Mouse (Mus musculus) CH12.LX (cell line): ENCODE measurements around the gene Srrm4. TPM values are rescaled to one million over a fixed set of nuclear protein-coding genes. Genes with fewer than 3 reads are reported as not detected.

Source experiments
- DNase-seq: peaks from one replicate; pipeline ENCODE4 v3.0.0-alpha.2; 2013; ENCODE audit errors: extremely low read depth
- H3K27ac ChIP-seq: 2 replicates; pipeline ENCODE4 v1.5.1; 2012; ENCODE audit warnings: low read depth, mild to moderate bottlenecking, control low read depth, moderate library complexity; ENCODE audit not compliant: insufficient read depth
- H3K27me3 ChIP-seq: replicated peaks from 2 replicates; pipeline ENCODE3; 2012; ENCODE audit warnings: inconsistent platforms
- H3K36me3 ChIP-seq, 2 experiments: replicated peaks in 1 of 2; 2 replicates each; pipeline versions ENCODE3 to v1.6.1; 2012; ENCODE audit warnings: inconsistent platforms in 1 of 2, low read length in 1 of 2, mild to moderate bottlenecking in 1 of 2, mixed read lengths in 1 of 2, moderate library complexity in 1 of 2; ENCODE audit not compliant: control insufficient read depth in 1 of 2, insufficient read depth in 1 of 2
- H3K4me1 ChIP-seq, 2 experiments: 2 replicates each; pipeline ENCODE4 v1.6.1; 2012; ENCODE audit warnings: inconsistent platforms in 1 of 2, moderate library complexity in 1 of 2; ENCODE audit not compliant: insufficient read depth in 2 of 2, control insufficient read depth in 1 of 2
- H3K4me2 ChIP-seq: 2 replicates; pipeline ENCODE4 v1.6.1; 2012; ENCODE audit warnings: low read depth, mild to moderate bottlenecking, control low read depth; ENCODE audit not compliant: poor library complexity, insufficient read depth, severe bottlenecking
- H3K4me3 ChIP-seq, 3 experiments: fragments of 150-350 bp in 1 of 3; sonication (generic) in 1 of 3; replicated peaks in 1 of 3; 2 replicates each; pipeline versions ENCODE3 to v1.5.1; 2011 to 2012; ENCODE audit warnings: low read depth in 2 of 3, low read length in 2 of 3, mild to moderate bottlenecking in 2 of 3, moderate library complexity in 2 of 3, control low read depth in 1 of 3, improper control_type of control experiment in 1 of 3, inconsistent platforms in 1 of 3, mixed read lengths in 1 of 3; ENCODE audit not compliant: poor library complexity in 1 of 3
- H3K79me2 ChIP-seq: replicated peaks from 2 replicates; pipeline ENCODE4 v1.6.1; 2012; ENCODE audit warnings: mild to moderate bottlenecking, moderate library complexity; ENCODE audit not compliant: control insufficient read depth, poor library complexity, insufficient read depth, severe bottlenecking; ENCODE audit errors: extremely low read depth
- H3K9ac ChIP-seq: 2 replicates; pipeline ENCODE4 v1.6.1; 2012; ENCODE audit warnings: low read depth, mild to moderate bottlenecking, control low read depth, moderate library complexity; ENCODE audit not compliant: insufficient read depth
- H3K9me3 ChIP-seq: replicated peaks from 2 replicates; pipeline ENCODE3; 2012; ENCODE audit warnings: low read length, inconsistent platforms, mixed read lengths
- BHLHE40 ChIP-seq: IDR thresholded peaks from 2 replicates; pipeline ENCODE4 v1.6.1; 2011; ENCODE audit warnings: mild to moderate bottlenecking, low read depth, low read length, improper control_type of control experiment
- CHD1 ChIP-seq: IDR thresholded peaks from 2 replicates; pipeline ENCODE4 v1.6.1; 2012; ENCODE audit warnings: low read depth, low read length, improper control_type of control experiment, inconsistent platforms
- CHD2 ChIP-seq: IDR thresholded peaks from 2 replicates; pipeline ENCODE4 v1.6.1; 2011; ENCODE audit warnings: low read length, improper control_type of control experiment
- E2F4 ChIP-seq: IDR thresholded peaks from 2 replicates; pipeline ENCODE4 v1.6.1; 2011; ENCODE audit warnings: low read depth, low read length, improper control_type of control experiment; ENCODE audit not compliant: insufficient replicate concordance
- ELF1 ChIP-seq: IDR thresholded peaks from 2 replicates; pipeline ENCODE4 v1.6.1; 2014; ENCODE audit warnings: low read depth, mild to moderate bottlenecking, inconsistent platforms, low read length, improper control_type of control experiment
- GABPA ChIP-seq: IDR thresholded peaks from 2 replicates; pipeline ENCODE4 v1.6.1; 2012; ENCODE audit warnings: low read depth, low read length, improper control_type of control experiment, inconsistent platforms; ENCODE audit not compliant: insufficient replicate concordance
- IRF4 ChIP-seq: IDR thresholded peaks from 2 replicates; pipeline ENCODE4 v1.6.1; 2014; ENCODE audit warnings: low read depth, mild to moderate bottlenecking, inconsistent platforms, low read length, improper control_type of control experiment
- JUN ChIP-seq: IDR thresholded peaks from 2 replicates; pipeline ENCODE4 v1.6.1; 2011; ENCODE audit warnings: low read depth, mild to moderate bottlenecking, low read length, improper control_type of control experiment, moderate library complexity; ENCODE audit not compliant: insufficient read depth
- JUND ChIP-seq: conservative IDR thresholded peaks from 2 replicates; pipeline ENCODE4 v1.6.1; 2011; ENCODE audit warnings: low read depth, low read length, improper control_type of control experiment
- KAT2A ChIP-seq: IDR thresholded peaks from 2 replicates; pipeline ENCODE4 v1.6.1; 2012; ENCODE audit warnings: low read length, improper control_type of control experiment, inconsistent platforms; ENCODE audit not compliant: insufficient replicate concordance
- MAX ChIP-seq: IDR thresholded peaks from 2 replicates; pipeline ENCODE4 v1.6.1; 2011; ENCODE audit warnings: low read length, improper control_type of control experiment
- MEF2A ChIP-seq: IDR thresholded peaks from 2 replicates; pipeline ENCODE4 v1.6.1; 2014; ENCODE audit warnings: low read depth, mild to moderate bottlenecking, inconsistent platforms, low read length, improper control_type of control experiment, borderline replicate concordance
- MXI1 ChIP-seq: IDR thresholded peaks from 2 replicates; pipeline ENCODE4 v1.6.1; 2011; ENCODE audit warnings: mild to moderate bottlenecking, low read depth, low read length, improper control_type of control experiment
- MYC ChIP-seq: IDR thresholded peaks from 2 replicates; pipeline ENCODE4 v1.6.1; 2011; ENCODE audit warnings: low read depth, mild to moderate bottlenecking, improper control_type of control experiment, low read length
- NELFE ChIP-seq: IDR thresholded peaks from 2 replicates; pipeline ENCODE4 v1.6.1; 2011; ENCODE audit warnings: low read depth, low read length, improper control_type of control experiment
- NRF1 ChIP-seq: IDR thresholded peaks from 2 replicates; pipeline ENCODE4 v1.6.1; 2014; ENCODE audit warnings: low read depth, mild to moderate bottlenecking, inconsistent platforms, low read length, improper control_type of control experiment, moderate library complexity
- RCOR1 ChIP-seq: conservative IDR thresholded peaks from 2 replicates; pipeline ENCODE4 v1.6.1; 2012; ENCODE audit warnings: low read depth, mild to moderate bottlenecking, inconsistent platforms, low read length, improper control_type of control experiment
- UBTF ChIP-seq: IDR thresholded peaks from 2 replicates; pipeline ENCODE4 v1.6.1; 2012; ENCODE audit warnings: low read depth, mild to moderate bottlenecking, inconsistent platforms, low read length, improper control_type of control experiment, moderate library complexity
- USF1 ChIP-seq: IDR thresholded peaks from 2 replicates; pipeline ENCODE4 v1.6.1; 2014; ENCODE audit warnings: low read depth, mild to moderate bottlenecking, inconsistent platforms, low read length, improper control_type of control experiment
- USF2 ChIP-seq: conservative IDR thresholded peaks from 2 replicates; pipeline ENCODE4 v1.6.1; 2011; ENCODE audit warnings: low read depth, low read length, improper control_type of control experiment
- ZC3H11A ChIP-seq: IDR thresholded peaks from 2 replicates; pipeline ENCODE4 v1.6.1; 2012; ENCODE audit warnings: low read depth, mild to moderate bottlenecking, inconsistent platforms, low read length, improper control_type of control experiment
- ZKSCAN1 ChIP-seq: IDR thresholded peaks from 2 replicates; pipeline ENCODE4 v1.6.1; 2012; ENCODE audit warnings: low read depth, inconsistent platforms, low read length, improper control_type of control experiment, borderline replicate concordance
- dilution Hi-C: fragments of 300-500 bp; cut with MboI; formaldehyde crosslinking; loops from 2 replicates; pipeline ENCODE4 v1.14.3; 2020; ENCODE audit warnings: low sequenced_read_pairs; ENCODE audit not compliant: extremely low pct_unique_long_range_greater_than_20kb, extremely low pct_ligation_motif_present
- in situ Hi-C: fragments of 300-500 bp; cut with MboI; formaldehyde crosslinking; loops from 3 replicates; pipeline ENCODE4 v1.14.3; 2019; ENCODE audit warnings: low sequenced_read_pairs, low pct_ligation_motif_present, low pct_unique_long_range_greater_than_20kb, mixed read lengths
- polyA plus RNA-seq: library from polyadenylated mRNA; unstranded; fragments of >175 nt; gene quantifications from 2 replicates; pipeline ENCODE4 v1.2.1, GENCODE M21; 2012; ENCODE audit warnings: low read depth; ENCODE audit not compliant: insufficient read length
- total RNA-seq, 2 experiments: library from RNA; depleted of rRNA; stranded (reverse); fragments of 300-350 nt in 1 of 2; fragments of >200 nt in 1 of 2; gene quantifications; 2 replicates each; pipeline ENCODE4 v1.2.3; 2012 to 2014

Srrm4 gene
- total and polyA plus RNA-seq, 3 experiments = not detected

DNA sequence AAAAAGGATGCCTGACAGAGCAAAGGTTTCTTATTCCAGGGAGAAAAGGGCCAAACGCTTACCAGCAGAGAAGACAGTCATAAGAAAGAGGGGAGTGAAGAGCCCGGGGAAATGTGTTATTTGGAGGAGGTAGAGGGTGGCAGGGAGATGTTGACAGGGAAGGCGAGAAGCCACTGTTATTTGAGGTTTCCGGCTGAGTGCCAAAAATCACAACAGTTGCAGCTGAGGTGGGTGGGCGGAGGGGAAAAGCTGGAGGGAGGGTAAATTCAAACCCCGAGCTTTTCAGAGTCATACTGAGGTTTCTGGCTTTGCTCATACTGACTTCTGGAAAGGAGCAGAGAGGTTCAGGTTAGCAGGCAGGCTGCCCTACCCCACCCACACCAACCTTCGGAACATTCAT is 32.5 kb downstream of the Srrm4 start:
- in situ Hi-C loops = no loop called here
- no peaks in the 10 kb centered on the region for H3K4me1 ChIP-seq

DNA sequence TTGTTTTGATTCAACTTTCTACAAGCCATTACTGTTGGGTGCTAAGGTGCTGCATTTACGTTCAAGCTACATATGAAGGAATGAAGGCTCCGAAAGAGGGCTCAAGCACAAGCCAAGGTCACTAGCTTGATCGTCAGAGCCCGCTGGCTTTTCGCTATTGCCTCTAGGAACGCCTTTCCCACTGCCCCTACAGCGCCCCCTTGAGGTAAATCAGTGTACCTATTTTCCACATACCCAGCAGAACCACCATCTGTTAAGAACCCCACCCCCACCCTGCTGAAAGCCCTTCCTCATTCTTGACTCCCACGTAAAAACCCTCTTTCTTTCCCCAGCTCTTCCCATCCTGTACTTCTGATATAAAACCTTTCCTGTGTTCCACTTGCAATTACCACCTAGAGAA is 35.0 kb downstream of the Srrm4 start:
- Histone ChIP-seq H3K36me3 (no peaks in the 10 kb centered on the region), H3K4me2 (no peak overlapping the region), H3K27ac (no peak overlapping the region)
- no peak for TF ChIP-seq MXI1
- TF ChIP-seq NELFE = no peak
- TF ChIP-seq USF2 = no peak
- no peak for TF ChIP-seq UBTF
- no peak for TF ChIP-seq CHD2
- no peak for TF ChIP-seq E2F4
- TF ChIP-seq, all 38 proteins: peak for 0
- Histone ChIP-seq H3K9ac (no peak overlapping the region), H3K27me3 (no peaks in the 10 kb centered on the region), H3K4me3 (no peak overlapping the region), H3K4me1 (no peaks in the 10 kb centered on the region), H3K9me3 (peaks cover 93% of the 10 kb centered on the region), H3K79me2 (no peaks in the 10 kb centered on the region)
- dilution Hi-C loops = no loop called here
- no peak for DNase-seq
- in situ Hi-C loops = no loop called here

More for the DNA sequence above, 32.5 kb downstream of the Srrm4 start:
- Histone ChIP-seq H3K9ac (no peak overlapping the region), H3K36me3 (no peaks in the 10 kb centered on the region), H3K27ac (no peak overlapping the region), H3K9me3 (peaks cover 93% of the 10 kb centered on the region), H3K4me2 (no peak overlapping the region), H3K4me3 (no peak overlapping the region), H3K79me2 (no peaks in the 10 kb centered on the region), H3K27me3 (no peaks in the 10 kb centered on the region)
- dilution Hi-C loops = no loop called here
- TF ChIP-seq ZC3H11A (no peak), USF1 (no peak), ELF1 (no peak), USF2 (no peak), GABPA (no peak), MAX (no peak), MEF2A (no peak), NRF1 (no peak), MYC (no peak), ZKSCAN1 (no peak)
- DNase-seq = no peak

- H3K9me3 ChIP-seq = peaks cover 84% of the 10 kb centered on the region
- no peaks in the 10 kb centered on the region for H3K36me3 ChIP-seq
- dilution Hi-C loops (no loop called here), in situ Hi-C loops (no loop called here)
- H3K4me3 ChIP-seq = no peak overlapping the region
- no peak for TF ChIP-seq MYC
- no peak for TF ChIP-seq IRF4
- TF ChIP-seq JUN = no peak
- no peak for TF ChIP-seq RCOR1
- TF ChIP-seq NRF1 = no peak
- TF ChIP-seq KAT2A = no peak
- TF ChIP-seq CHD1 = no peak
- TF ChIP-seq BHLHE40 = no peak
- no peak for TF ChIP-seq JUND
- TF ChIP-seq NELFE = no peak
- TF ChIP-seq USF2 = no peak
- TF ChIP-seq UBTF = no peak
- no peak overlapping the region for H3K27ac ChIP-seq
- no peak for DNase-seq
- no peak overlapping the region for H3K9ac ChIP-seq
- H3K79me2 ChIP-seq = no peaks in the 10 kb centered on the region
- H3K4me2 ChIP-seq = no peak overlapping the region
- H3K4me1 ChIP-seq = no peaks in the 10 kb centered on the region
- no peaks in the 10 kb centered on the region for H3K27me3 ChIP-seq
These were observed 37.7 kb downstream of the Srrm4 start for GRCm38 (mm10) chr5:116553868-116554267.
